Mouse (Mus musculus) layer of hippocampus, adult 18-20 months (tissue): ENCODE data around the gene Egln3. TPM values are rescaled to one million over a fixed set of nuclear protein-coding genes. Genes with fewer than 3 reads are reported as not detected.

Experiments used
- DNase-seq, 2 experiments: peaks; one replicate each; pipeline ENCODE4 v3.0.0; 2022; ENCODE audit warnings: low spot score in 2 of 2
- total RNA-seq, 2 experiments: library from RNA; stranded (reverse); gene quantifications; 2 replicates each; pipeline ENCODE4 v1.2.3; 2021

Gene Egln3
- total RNA-seq, 2 experiments from 2014 or later = 5.5 TPM

- no peak for DNase-seq
Observed at GRCm38 (mm10) chr12:54163166-54163565, 40.5 kb downstream of the Egln3 start.

DNA sequence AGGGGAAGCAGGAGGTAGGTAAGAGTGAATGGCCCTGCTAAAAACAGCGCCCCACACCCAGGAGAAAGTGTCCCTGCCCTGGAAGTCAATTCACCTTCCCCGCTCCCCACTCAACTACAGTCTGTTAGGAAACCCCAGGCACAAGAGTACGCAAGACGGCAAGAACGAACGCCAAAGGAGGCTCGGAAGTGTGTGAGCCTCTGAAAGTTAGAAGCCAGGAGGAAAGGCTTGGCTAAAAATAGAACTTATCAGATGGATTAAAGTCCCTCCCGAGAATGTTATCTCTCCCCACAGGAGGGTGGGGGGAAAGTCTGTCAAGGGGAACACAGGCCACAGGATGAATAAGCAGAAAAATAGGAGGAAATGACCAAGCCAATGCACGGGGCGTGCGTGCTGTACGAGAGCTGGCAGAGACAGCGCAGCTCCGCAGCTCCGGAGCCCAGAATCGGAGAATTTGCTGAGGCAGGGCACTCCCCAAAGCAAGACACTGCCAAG lies 41.0 kb downstream of the Egln3 start:
- no peak for DNase-seq

DNA sequence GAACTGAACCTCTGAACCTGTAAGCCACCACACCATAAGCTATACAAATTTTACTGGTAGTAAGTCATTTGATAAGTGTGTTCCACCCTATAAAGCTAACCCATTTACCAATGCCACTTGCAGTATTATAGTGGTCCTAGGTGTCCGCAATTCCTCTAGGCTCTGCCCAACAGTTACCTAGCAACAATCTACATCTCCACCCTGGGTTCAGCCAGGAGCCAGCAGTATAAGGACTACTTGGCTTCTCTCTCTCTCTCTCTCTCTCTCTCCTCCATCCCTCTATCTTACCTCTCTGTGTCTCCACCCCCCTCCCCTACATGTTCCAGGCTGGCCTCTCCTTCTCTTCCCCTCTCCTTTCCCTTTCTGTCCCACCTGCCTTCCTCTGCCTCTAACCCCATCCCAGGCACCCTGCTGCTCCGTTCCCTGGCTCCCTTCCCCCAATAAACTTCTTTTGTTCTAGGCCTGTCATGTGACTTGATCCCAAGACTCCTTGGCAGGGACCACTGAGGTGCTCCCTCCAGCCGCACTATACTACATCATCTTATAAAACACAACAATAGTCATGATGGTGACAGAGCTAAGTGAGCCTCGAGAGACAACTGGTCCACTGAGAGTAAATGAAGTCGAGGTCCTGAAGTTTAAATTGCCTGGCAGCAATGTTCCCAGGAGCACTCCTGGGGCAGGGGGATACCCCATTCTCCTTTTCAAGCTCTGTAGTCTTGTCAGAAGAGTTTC lies 42.0 kb downstream of the Egln3 start:
- DNase-seq = no peak

DNA sequence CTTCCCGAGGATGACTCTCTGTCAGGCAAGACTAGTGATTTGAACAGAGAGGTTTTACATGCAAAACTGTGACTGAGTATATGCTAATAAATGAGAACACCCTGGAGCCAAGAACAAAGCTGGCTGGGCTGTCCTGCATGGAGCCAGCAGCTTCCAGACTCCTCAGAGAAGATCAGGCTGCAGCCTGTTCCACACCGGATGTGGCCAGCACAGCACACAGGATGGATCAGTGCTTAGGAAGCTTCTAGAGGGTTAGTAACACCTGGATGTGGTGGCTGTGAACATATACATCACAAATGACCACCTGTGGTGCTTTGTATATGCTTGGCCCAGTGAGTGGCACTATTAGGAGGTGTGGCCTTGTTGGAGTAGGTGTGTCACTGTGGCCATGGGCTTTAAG lies 43.4 kb downstream of the Egln3 start:
- DNase-seq = no peak

DNA sequence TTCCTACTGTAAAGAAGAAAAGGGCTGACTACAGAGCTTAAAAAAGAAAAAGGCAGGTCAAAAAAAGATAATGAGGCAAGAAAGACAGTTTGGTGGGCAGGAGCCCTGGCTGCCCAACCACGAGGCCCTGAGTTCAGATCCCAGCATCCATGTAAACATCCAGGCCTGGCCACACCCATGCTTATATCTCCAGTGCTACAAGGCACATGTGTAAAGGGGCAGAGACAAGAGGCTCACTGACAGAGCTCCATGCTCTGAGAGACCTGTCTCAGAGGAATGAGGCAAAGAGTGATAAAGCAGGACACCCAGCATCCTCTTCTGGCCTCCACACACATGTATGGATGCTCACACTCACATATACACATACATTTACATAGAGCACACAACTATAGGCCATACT lies 48.9 kb downstream of the Egln3 start:
- DNase-seq = no peak

- DNase-seq = no peak
Observed at GRCm38 (mm10) chr12:54146943-54147556, 56.6 kb downstream of the Egln3 start.
